Mouse (Mus musculus) thymus, postnatal 14 days (tissue): ENCODE measurements around the gene Dhx37.
A peak's percentile ranks its signal among the peaks of the same experiment; 100 is the strongest.
"Not testable (repeated sequence)": the region's sequence is repeated elsewhere in the genome, so short reads cannot be mapped to it uniquely, and the experiment has no call there.

Experiments used
- DNase-seq: peaks from one replicate; pipeline ENCODE4 v3.0.0; 2021

The Dhx37 gene

GRCm38 (mm10) chr5:125407020-125407830 is 26.7 kb downstream of the Dhx37 start:
- no peak for DNase-seq

GRCm38 (mm10) chr5:125406322-125407016 is 27.5 kb downstream of the Dhx37 start:
- DNase-seq, result peak; percentile 75

- peak; percentile 88 for DNase-seq
These were observed 28.2 kb downstream of the Dhx37 start for GRCm38 (mm10) chr5:125405546-125406248.

- peak; percentile 46 for DNase-seq
These were observed 28.9 kb downstream of the Dhx37 start for GRCm38 (mm10) chr5:125404903-125405545.

GRCm38 (mm10) chr5:125404536-125404902 is 29.4 kb downstream of the Dhx37 start:
- DNase-seq, result no peak

- DNase-seq, result peak; percentile 79
These were observed 30.1 kb downstream of the Dhx37 start for GRCm38 (mm10) chr5:125403481-125404465.

- no peak for DNase-seq
These were observed 30.9 kb downstream of the Dhx37 start for GRCm38 (mm10) chr5:125402991-125403390.

GRCm38 (mm10) chr5:125402476-125402875 is 31.4 kb downstream of the Dhx37 start:
- no peak for DNase-seq

GRCm38 (mm10) chr5:125400903-125401302 is 33.0 kb downstream of the Dhx37 start:
- DNase-seq, result no peak

GRCm38 (mm10) chr5:125395008-125395407 is 38.9 kb downstream of the Dhx37 start:
- DNase-seq, result no peak

GRCm38 (mm10) chr5:125393622-125394603 is 40.0 kb downstream of the Dhx37 start:
- DNase-seq, result peak; percentile 89

GRCm38 (mm10) chr5:125392977-125393621 is 40.8 kb downstream of the Dhx37 start:
- peak; percentile 97 for DNase-seq

- DNase-seq, result peak; percentile 38
These were observed 41.3 kb downstream of the Dhx37 start for GRCm38 (mm10) chr5:125392618-125392976.

- not testable (repeated sequence) for DNase-seq
These were observed 41.7 kb downstream of the Dhx37 start for GRCm38 (mm10) chr5:125392176-125392575.

- no peak for DNase-seq
These were observed 42.3 kb downstream of the Dhx37 start for GRCm38 (mm10) chr5:125391609-125392008.

- no peak for DNase-seq
These were observed 42.9 kb downstream of the Dhx37 start for GRCm38 (mm10) chr5:125390906-125391477.

GRCm38 (mm10) chr5:125389579-125390441 is 44.1 kb downstream of the Dhx37 start, which contains the start of gene Ubc:
Gene Ubc, minus strand, starts transcription at chr5:125390202.
- DNase-seq, result peak; percentile 89

GRCm38 (mm10) chr5:125389131-125389578 is 44.8 kb downstream of the Dhx37 start, which contains the start of gene Gm10382:
Gene Gm10382, plus strand, starts transcription at chr5:125389322.
- peak; percentile 86 for DNase-seq
